Mouse (Mus musculus) myocyte (in vitro differentiated cells): ENCODE data around the gene Slc4a10.

Source experiments
- CEBPB ChIP-seq: IDR thresholded peaks from 2 replicates; pipeline ENCODE4 v1.6.1; 2011; ENCODE audit warnings: mild to moderate bottlenecking, moderate library complexity; ENCODE audit not compliant: poor library complexity, insufficient read depth, severe bottlenecking
- E2F4 ChIP-seq: IDR thresholded peaks from one replicate; pipeline ENCODE4 v1.6.1; 2011; ENCODE audit warnings: mild to moderate bottlenecking, control low read depth, moderate library complexity; ENCODE audit not compliant: insufficient read depth
- MAX ChIP-seq: IDR thresholded peaks from one replicate; pipeline ENCODE4 v1.6.1; 2011; ENCODE audit warnings: low read depth, mild to moderate bottlenecking, control low read depth
- MYOD1 ChIP-seq, 3 experiments: IDR thresholded peaks; one replicate each; pipeline ENCODE4 v1.6.1; 2011; ENCODE audit warnings: control low read depth in 2 of 3, low read depth in 2 of 3, mild to moderate bottlenecking in 2 of 3, moderate library complexity in 1 of 3; ENCODE audit not compliant: insufficient read length in 2 of 3, control insufficient read depth in 1 of 3
- MYOG ChIP-seq, 3 experiments: IDR thresholded peaks; one replicate each; pipeline ENCODE4 v1.6.1; 2011; ENCODE audit warnings: control low read depth in 2 of 3, low read depth in 2 of 3, mild to moderate bottlenecking in 2 of 3; ENCODE audit not compliant: insufficient read length in 2 of 3, control insufficient read depth in 1 of 3, insufficient read depth in 1 of 3
- POLR2A ChIP-seq: IDR thresholded peaks from one replicate; pipeline ENCODE4 v1.6.1; 2011; ENCODE audit warnings: low read depth, mild to moderate bottlenecking, control low read depth, moderate library complexity; ENCODE audit not compliant: insufficient read length
- POLR2AphosphoS2 ChIP-seq: IDR thresholded peaks from one replicate; pipeline ENCODE4 v1.6.1; 2011; ENCODE audit warnings: low read depth, control low read depth; ENCODE audit not compliant: insufficient read length
- TCF12 ChIP-seq: IDR thresholded peaks from one replicate; pipeline ENCODE4 v1.6.1; 2011; ENCODE audit warnings: mild to moderate bottlenecking, control low read depth; ENCODE audit not compliant: poor library complexity, insufficient read depth, severe bottlenecking
- TCF3 ChIP-seq: IDR thresholded peaks from one replicate; pipeline ENCODE4 v1.6.1; 2011; ENCODE audit warnings: low read depth, control low read depth; ENCODE audit not compliant: insufficient read length
- USF1 ChIP-seq: IDR thresholded peaks from one replicate; pipeline ENCODE4 v1.6.1; 2011; ENCODE audit warnings: low read depth, mild to moderate bottlenecking, control low read depth, moderate library complexity

DNA sequence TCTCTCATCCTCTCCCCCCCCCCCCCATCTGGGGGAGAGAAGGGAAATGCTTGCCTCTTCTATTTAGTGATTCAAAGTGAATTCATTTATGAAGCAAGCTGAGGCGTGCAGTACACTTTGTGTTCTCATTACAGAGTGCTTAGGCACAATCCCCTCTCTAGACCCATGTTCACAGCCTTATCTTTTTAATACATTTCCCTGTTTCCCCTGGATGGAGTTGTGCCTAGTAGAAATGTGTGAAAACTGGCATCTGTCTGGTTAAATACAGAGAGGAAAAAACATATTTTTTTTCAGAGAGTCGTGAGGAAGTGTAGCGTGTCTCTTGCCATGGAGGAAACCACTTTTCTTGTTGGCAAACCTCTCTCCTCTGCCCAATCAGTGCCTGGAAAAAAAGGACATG lies 315.3 kb downstream of the Slc4a10 start:
- TF ChIP-seq POLR2A (no peak), USF1 (no peak), MYOG (IDR thresholded peaks at IDR 0.05; ENCODE audit: control insufficient read depth in 1 of 3, insufficient read depth in 1 of 3, insufficient read length in 2 of 3, low read depth in 2 of 3) (no peak), TCF3 (no peak), POLR2AphosphoS2 (no peak), TCF12 (no peak), MYOD1 (IDR thresholded peaks at IDR 0.05; ENCODE audit: control insufficient read depth in 1 of 3, insufficient read length in 2 of 3, low read depth in 2 of 3) (no peak), E2F4 (no peak), MAX (no peak), CEBPB (no peak)
